Mouse (Mus musculus) left cerebral cortex, adult 8-10 months (tissue): Measurements from ENCODE around the gene Dnajc1. TPM values are rescaled to one million over a fixed set of nuclear protein-coding genes. Genes with fewer than 3 reads are reported as not detected.
A peak's percentile ranks its signal among the peaks of the same experiment; 100 is the strongest.

ENCODE experiments used
- DNase-seq, 2 experiments: peaks; one replicate each; pipeline ENCODE4 v3.0.0; 2022; ENCODE audit warnings: low spot score in 2 of 2
- total RNA-seq, 4 experiments: library from RNA; stranded (reverse); gene quantifications; 2 replicates each; pipeline ENCODE4 v1.2.4; 2022

Dnajc1 gene
- total RNA-seq, result 10 to 100 TPM; 18.1 to 21.1 (median 20.2) TPM

DNA sequence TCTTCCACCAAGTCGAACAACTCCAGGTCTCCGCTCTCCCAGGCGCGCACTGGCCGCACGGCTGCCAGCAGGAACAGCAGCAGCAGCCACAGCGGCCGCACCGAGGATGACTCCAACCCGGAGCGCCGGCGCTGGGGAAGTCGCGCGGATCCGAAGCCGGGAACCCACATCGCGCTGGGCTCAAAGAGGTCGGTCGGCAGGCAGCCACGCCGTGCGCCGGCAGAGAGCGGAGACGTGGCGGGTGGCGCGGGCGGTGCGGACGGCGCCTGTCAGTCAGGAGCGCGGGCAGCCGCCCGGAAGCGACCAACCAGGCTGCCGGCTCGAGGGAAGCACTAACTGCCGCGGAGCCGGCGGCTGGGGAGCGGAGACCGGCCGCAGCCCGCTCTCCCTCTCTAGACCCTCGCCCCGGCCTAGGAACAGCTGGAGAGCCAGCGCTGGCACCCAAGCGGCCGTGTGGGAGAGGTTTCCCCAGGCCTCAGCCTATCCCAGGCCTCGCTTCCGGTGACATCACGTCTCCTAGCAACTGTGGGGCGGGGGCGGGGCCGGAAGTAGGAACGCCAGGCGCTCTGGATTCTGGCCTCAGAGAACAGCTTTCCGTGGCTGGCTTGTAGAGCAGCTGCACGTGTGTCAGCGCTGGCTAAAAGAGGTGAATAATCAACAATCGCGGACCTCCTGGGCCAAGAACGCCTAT is at the start of gene Dnajc1:
TSS of gene Dnajc1 (minus strand) at position 500 of the 691 bp plus-strand sequence.
- DNase-seq, result peak; percentile 74 to 88

DNA sequence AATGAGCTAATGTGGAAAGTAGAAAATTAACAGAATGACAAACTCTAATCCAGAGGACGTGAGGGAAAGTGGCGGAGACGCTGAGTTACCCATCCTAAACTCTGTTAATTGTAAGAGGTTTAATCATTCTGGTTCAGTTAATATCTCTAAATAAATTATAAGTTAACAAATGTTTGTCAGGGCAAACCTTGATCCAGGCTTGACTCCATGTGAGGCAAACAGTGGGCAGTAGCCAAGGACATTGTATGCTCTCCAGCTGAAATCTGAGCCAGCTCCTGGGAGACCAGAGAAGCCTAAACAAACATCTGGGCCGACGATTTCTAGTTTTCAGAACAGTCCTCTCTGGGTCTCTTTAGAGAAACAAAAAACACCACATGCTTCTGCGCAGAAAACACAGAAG is 49.2 kb upstream of the Dnajc1 start:
- no peak for DNase-seq

DNA sequence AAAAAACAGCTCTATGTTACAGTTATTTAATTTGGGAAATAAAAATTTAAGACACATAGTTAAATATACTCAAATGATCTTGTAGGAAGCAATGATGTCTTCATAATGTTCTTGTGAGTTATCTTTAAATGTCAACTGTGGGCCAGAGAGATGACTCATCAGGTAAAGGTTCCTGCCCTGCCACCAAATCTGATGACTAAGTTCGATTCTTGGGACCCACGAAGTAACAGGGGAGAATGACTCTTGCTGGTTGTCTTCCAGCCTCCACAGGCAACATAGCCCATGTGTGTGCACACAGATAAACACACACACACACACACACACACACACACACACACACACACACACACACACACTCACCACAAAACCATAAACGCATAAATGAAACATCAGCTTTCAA is 22.6 kb upstream of the Dnajc1 start:
- no peak for DNase-seq

DNA sequence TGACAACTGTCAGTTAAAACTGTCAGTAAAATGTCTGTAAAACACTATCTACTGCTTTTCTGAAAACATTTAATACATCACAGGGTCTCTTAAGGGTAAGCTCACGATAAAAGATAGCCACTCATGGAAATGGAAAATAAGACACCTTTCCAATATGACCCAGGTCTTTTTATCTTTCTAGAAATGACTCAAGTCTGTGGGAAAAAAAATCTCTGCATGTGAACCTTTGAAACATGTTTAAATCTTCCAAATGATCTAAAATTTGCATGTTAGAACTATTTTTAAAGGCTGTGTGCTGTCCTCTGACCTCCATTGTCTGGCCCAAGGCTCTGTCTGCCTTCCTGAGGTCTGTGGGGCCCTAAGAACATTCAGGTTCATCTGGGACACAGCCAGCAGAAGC is 11.0 kb upstream of the Dnajc1 start:
- DNase-seq, result no peak

DNA sequence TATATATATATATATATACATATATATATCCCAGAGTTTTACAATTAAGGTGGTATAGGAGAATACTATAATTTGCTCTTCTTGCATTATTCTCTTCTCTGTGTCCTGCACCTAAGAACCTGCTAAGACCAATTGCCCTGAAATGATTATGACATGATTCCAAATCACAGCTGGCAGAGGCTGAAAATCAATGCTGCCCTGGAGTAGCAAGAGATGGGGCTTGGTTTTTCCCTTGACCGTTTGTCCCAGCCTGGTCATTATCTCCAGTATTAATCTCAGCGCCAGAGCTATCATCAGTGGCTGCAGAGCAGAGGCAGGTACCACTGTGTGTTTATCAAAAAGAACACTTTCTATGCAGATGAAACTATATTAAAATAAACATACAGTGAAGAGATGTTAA is 9.1 kb upstream of the Dnajc1 start:
- DNase-seq, result no peak

DNA sequence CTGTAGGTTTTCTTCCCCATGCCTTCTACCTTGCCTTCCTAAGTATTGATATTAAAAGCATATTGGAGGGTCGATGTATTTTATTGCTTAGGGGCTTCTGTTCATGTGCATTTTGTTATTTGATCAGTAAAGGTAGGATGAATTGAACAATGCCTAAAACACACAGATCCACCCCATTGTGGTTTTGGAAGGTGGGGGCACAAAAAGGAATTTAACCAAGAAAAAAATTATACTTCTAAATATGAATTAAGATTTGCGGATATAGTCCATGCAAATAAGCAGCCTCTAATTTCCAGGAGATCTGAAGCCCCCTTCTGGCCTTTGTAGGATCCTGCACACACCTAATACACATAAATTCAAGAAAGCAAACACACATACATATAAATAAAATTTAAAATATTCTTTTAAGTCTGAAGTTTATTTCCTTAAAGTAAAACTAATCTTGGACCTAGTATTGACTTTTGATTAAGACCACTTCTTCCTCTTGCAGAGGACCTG is 441 bp upstream of the Dnajc1 start:
- DNase-seq, result no peak

DNA sequence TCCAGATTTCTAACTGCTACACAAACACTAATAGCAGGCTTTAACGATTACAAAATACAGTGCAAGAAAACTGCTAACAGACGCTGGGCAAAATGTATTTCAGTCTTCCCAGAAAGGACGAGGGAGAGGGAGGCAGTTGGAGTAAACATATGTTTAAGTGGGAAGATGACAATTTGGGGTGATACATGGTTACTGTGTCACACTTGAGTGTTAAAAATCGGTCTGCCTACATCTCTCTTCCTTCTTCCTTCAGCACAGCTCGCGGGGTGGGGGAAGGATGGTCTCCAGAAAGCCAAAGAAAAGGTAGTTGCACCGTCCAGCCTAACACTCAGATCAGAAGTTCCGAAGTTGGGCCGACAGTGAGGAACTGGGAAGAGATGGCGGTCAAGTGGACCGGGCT is 769 bp downstream of the Dnajc1 start:
- peak in 1 of 2 experiments; percentile 22 for DNase-seq

DNA sequence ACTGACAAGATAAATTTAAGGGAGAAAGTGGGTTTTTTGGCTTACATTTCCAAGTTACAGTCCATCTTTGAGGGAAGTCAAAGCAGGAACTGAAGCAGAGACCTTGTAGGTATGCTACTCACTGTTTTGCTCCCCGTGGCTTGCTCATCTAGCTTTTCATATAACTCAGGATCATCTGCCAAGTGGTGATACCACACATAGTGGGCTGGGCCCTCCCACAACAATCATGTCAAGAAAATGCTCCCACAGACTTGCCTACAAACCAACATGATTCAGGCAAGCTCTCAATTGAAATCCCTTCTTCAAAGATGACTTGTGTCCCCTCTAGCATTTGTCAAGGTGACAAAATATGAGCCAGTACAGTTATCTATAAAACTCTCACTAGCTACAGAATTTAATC is 3.0 kb downstream of the Dnajc1 start:
- peak in 1 of 2 experiments; percentile 10 for DNase-seq

DNA sequence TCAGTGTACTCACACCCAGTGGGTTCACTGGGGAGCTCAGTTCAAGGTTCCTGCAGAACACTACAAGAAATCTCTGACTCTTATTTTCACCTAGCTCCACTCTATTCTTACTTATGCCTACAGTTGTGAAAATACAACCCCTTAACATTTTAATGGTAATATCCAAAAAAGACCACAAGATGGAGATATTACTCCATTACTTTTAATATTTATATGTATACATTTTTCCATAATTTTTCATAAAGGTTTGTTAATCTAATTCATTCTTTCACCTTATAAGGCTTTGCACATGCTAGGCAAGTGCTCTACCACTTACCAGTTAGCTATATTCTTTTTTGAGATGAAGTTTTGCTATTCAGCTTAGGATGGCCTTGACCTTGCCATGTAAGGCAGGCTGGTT is 11.0 kb downstream of the Dnajc1 start:
- DNase-seq, result no peak

DNA sequence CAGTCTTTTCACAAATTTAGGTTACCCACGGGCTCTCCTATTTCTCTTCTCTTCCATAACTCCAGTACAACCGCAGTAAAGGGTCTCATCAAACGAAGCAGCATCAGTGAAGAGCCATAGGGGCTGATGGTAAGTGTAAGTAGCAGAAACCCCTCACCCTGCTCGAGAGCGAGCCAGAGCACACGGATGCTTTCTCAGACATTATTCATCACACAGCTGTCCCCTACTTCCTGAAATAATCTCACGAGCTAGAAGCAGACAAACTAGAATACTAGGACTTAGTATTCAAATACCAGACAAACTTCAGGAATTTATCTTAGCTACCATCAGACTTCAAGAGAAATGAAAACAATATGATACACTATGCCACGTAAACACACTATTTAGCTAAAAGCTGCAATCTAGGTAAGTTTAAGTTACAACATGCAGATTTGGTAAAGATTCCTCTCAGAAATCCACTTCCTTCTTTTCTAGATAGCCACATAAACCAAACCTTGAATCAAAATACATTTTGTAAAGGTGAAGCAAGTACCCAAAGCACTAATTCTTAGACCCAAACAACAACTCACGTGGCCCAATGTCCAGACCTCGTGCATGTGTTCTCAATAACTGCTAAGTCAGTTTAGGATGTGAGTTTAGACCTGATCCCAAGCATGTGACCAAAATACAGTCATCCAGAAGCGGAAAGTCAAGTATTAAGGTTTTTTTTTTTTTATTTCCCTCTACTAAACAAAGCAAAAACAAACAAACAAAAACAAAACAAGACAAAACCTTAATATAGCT is 20.0 kb downstream of the Dnajc1 start:
- DNase-seq, result no peak

DNA sequence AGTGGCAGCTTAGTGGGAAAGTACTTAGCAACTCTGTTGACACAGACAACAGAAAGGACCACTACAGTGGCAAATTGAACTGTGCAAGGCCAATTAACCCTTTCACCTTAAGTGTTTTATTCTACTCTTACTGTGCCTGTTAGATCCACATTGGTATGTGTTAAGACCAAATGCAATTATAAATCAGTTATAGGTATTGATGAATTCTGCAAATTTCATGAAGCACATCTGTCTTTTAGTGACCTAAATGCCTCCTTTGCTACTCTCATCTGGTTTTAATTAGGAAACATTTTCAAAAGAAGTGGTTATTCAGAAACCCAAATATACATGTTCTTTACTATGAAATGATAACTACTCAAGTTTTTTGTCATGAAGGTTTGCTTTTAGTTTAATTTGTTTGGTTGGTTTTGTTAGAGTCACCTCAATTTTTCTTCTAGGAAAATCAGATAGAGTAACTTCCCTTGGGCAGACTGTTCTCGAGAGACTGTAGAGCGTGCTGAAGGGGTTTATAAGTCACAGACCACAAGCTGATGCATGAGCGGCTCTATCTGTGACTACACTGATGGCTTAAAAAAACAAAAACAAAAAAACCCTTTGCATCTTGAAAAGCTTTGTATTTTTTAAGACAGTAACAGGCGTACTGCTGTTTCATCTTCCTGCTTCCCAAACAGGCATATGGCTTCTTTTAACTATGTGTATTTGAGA is 21.7 kb downstream of the Dnajc1 start:
- DNase-seq, result no peak

DNA sequence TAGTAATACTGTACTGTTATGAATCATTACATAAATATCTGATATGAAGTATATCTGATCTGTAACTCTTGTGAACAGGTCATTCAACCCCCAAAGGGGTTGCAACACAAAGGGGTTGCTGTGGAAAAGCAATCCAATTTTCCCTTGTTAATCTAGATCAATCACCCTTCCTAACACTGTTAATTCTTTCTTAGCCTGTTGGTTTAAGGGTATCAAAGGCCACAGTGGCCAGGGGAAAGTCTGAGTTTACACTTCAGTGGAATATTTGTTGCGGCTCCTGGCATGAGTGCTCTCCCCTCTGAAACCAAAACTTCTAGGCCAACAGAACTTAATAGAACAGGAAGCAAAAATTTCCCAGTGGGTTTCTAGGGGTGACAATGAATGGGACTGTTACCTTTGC is 28.2 kb downstream of the Dnajc1 start:
- DNase-seq, result no peak

DNA sequence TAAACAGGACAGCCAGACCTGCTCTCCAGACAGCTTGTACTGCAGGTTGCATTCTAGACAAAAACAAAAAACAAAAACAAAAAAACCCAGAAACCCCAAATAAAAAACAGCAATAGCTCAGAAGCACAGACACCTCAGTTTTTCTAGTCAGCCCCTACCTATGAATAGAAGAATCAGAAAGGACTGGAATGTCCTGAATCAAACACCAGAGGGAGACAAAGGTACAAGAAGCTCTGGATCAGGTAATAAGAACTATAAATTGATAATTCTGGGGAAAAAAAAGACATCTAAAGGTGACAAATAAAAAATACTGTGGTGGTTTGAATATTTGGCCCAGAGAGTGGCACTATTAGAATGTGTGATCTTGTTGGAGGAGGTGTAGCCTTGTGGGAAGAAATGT is 37.3 kb downstream of the Dnajc1 start:
- no peak for DNase-seq

DNA sequence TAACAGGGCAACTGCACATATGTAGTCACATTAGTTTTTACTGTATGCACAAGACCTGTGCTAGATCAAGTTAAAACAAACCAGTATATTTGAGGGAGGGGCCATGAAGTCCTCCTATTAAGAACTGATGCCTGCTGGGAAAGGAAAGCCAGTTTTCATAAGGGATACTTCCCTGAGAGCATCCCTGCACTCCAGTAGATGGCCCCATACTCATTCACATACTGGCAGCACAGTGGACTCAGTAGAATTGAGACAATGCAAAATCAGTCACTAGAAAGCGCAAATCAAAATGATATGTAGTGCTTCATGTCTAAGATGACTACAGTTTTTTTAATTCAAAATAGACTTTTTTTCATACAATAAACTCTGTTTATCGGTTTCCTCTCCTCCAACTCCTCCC is 40.0 kb downstream of the Dnajc1 start:
- DNase-seq, result no peak

DNA sequence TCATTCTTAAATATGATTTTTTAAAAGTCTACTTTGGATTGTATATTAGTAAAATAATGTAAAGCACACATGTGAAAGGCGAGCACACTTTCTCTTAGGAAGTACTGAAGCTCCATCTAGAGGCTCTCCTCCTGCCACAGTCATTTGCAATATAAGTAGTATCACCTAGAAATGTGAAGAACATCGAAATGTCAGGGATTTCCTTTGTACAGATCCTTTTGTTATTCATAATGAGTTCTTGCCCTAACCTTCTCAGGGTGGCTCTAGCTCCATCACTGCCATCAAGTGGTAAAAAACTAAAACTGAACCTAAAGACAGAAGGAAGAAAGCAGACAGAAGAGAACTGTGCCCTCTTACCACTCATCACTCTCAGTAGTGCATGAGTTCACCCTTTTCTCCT is 49.2 kb downstream of the Dnajc1 start:
- no peak for DNase-seq

DNA sequence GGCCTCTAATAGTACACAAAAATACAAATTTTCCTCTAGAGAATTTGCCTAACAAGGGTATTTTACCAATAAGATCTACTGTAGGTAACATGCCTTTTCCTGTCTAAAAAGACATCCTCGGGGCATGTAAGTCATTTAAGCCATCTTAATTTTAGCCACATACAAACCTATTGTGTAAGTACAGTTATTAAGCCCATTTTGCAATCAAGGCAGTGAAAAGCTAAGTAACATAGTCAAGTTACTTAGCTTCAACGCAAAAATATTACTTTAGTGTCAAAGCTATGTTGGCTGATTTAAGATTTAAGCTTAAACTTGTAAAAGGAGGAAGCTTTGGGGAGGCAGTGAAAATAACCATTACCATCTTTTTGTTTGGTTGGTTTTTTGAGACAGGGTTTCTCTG is 74.0 kb downstream of the Dnajc1 start:
- DNase-seq, result no peak

DNA sequence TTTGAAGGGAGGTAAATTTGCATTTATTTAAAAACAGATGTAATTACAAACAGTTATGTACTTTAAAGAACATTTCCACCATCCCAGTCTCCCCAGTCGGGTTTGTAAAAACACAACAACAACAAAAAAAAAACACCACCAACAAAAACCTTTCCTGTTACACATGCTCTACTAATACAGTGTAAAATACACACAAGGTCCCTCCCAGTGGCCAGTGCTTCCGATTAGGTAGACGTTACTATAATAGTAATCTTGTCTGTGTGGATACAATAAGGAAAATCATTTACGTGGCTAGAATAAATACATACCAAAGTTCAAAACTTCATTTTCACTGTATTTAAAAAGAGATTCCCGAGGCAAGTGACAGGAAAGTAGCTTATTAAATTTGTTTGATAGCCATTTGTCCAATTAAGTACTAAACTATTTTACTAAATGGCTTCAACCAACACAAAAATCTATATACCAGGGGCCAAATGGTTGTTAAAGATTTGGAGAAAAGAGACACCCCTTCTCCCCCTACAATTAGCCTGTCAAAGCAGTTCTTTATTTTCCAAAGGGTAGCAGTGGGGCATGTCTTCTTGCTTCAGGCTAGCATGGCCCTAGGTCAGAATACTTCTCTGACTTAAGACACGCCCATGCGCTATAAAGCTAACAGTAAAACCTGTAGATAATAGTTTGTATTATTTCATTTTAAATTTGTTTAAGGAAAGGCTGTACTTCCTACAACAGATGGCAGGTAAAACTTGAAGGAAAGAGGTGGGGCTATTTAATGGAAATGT is 74.9 kb downstream of the Dnajc1 start:
- no peak for DNase-seq

DNA sequence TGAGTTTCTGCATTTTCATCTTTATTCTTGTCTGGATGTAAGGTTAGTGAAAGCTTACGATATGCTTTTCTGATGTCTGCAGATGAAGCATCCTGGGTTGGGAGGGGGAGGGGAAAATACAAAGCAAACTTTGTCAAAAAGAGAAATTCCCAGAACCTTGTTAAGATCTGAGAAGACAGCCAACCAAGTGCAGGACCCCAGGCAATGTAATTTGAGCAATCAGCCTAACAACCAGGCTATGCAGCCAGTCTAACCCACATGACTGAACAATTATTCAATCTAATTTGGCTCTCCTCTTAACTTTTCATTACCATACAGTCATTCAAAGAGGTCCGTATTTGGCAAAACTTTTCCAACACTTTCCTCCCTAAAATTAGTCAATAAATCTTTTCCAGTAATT is 75.7 kb downstream of the Dnajc1 start:
- DNase-seq, result no peak

DNA sequence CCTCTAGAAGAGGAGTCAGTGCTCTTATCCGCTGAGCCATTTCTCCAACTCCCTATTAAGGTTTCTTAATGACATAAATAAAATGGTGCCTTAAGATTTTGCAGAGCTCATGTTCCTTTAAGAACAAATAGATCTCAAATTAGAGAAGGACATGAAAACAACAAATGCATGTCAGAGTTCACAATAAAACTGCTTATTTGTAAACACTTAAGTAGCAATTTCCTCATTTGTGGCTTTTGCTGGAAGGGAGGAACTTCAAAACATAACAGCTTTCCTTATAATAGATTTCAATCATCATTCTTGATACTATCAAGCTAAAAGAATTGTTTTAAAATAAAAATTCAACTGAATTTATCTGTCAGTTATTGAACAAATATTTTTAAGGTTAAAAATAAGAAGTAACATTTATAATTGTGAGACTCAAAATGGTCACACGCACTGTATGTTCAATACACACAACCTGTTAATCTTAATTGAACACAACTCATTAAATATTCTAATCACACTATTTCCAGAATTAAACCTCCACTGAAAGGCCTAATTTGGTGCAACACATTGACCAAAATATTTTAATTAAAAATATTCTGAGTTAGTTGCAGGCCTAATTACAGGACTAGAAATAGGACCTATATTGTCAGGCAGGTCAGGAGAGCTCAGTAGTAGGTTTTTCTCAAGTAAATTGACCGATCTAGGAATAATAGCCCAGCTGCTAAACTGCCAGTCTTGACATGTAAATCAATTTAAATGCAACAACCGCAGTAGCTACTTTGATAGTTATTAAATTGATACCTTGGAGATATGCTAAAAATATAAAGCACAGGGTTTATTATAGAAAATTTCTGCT is 82.1 kb downstream of the Dnajc1 start:
- no peak for DNase-seq
